Mouse (Mus musculus) adrenal gland, postnatal 25 days (tissue): ENCODE data around the gene Kcnj15. TPM values are rescaled to one million over a fixed set of nuclear protein-coding genes. Genes with fewer than 3 reads are reported as not detected.

ENCODE experiments used
- DNase-seq: peaks from one replicate; pipeline ENCODE4 v3.0.0; 2021; ENCODE audit warnings: mixed read lengths
- long read RNA-seq: library from polyadenylated mRNA; stranded (forward); transcript quantifications from one replicate; pipeline ENCODE4 v2.0.0, GENCODE M21; 2021
- total RNA-seq: library from RNA; stranded (reverse); gene quantifications from 2 replicates; pipeline ENCODE4 v1.2.3, GENCODE M21; 2021

Gene Kcnj15
- total RNA-seq, result 0.67 and 0.88 TPM in 2 replicates
- long read RNA-seq, result 0 reads

DNA sequence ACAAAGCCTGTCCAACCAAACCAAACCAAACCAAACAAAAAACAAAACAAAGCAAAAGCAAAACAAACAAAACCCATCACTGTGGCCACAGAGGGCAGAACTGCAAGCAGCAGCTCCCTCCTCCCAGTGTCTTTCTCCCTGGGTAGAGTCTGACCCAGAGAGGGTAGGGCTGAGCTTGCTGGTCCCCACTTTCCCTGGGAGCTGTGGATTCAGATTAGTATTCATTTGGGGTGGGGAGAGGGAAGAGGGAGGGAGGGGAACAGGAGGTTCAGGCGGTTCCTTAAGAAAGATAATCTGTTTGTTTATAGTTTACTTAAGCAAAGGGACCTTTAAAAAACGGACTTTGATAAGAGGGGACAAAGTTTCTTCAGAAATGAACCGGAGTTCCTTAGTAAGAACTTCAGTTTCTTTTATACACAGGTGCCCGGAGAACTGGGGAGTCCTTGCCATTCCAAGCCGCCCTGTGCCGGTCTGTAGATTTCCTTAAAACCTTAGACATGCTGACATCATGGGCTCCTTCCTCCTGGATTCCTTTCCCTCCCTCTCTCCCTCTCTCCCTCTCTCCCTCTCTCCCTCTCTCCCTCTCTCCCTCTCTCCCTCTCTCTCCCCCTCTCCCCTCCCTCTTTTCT lies at the start of gene Kcnj15:
Gene Kcnj15, plus strand, starts transcription at position 293 of the 629 bp plus-strand sequence.
- no peak for DNase-seq

DNA sequence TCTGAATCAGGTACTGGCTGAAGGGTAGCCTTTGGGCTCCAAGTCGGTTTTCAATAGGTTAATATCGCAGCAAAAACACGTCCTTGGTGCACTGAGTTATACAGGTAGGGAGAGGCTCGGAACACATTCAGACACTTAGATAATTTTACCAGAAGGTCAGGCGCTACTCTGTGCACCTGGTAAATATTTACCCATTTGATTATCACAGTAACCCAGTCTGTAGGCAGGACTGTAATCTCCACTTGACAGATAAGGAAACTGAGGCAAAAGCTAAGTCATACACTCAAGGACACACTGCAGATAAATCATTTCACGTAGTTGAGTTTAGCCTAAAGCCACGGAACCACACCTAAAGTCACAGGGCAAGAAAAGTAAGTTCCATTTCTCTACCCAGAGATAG lies 49.1 kb upstream of the Kcnj15 start:
- no peak for DNase-seq

DNA sequence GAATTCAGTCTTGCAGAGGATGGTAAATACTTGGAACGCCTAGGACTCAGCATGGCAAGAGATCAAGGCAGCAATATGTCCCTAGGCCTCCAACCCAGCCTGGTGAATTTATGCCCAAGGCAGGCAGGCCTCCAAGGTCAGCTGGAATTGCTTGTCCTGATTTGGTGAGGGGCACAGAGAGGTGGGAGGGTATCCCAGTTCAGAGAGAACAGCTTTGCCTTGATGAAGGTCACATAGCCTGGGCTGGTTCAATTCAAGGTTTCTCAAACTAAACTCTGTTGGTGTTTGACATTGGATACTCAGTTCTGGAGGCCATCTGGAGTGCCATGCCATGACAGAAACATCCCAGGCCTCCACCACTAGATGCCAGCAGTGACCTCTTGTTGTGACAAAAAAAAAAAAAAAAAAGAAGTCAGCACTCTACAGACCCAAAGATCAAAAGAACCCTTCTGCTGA lies 48.3 kb upstream of the Kcnj15 start:
- peak; percentile 32 for DNase-seq

DNA sequence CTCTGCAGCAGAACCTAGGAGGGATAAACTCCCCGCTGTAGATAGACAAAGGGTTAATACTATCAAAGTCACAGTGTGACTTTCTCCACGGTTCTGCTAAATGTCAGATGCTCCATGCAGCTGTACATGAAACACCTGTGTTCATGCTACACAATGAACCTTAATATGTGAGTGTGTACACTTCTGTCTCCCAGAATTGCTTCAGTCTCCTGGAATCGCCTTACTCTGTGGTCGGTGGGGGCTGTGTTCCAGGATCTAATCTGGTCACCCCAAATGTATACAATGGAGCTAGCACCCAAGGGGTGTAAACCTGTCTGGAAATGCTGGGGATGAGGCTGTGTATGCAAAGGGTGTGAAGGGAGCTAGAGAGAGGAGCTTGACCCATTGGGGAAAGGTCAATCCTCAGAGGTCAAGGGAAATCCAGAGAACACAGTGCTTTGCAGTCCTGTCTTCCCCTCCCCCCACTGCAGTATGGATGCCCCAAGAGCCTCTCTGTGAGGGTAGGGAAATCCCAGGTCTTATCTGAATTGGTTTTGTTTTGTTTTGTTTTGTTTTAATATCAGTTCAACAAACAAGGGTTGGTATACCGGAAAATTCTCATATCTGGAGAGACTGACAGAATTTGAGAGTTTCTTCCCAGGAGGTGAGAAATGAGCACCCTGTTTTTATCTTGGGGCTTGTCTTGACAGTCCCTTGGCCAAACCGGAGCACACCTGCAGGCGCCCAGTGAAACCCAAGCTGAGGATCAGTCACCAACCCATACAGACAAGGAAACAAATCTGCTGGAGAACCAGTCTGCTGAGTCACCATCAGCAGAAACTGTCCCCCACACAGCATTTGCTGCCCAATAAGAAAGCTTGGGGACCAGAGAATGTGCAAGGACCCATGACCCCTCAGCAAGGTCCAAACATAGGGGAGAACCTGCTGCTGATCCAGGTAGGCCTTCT lies 42.8 kb upstream of the Kcnj15 start:
- no peak for DNase-seq

DNA sequence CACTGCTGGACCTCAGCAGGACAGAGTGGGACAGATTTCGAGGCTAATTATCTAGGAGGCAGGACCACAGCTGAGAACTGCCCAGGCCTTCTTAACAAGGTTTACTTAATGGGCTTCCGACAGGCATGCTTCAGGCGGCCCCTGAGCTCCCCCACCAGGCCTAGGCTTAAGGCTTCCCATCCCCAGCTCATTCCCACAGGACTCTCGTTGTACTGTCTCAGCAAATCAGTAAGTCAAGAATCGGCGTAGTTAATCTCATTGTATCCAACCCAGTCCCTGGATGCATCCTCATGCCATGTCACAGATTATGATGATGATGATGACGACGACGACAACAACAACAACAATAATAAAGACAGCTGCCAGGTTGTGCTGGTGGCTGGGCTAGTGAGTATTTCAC lies 41.6 kb upstream of the Kcnj15 start:
- no peak for DNase-seq

DNA sequence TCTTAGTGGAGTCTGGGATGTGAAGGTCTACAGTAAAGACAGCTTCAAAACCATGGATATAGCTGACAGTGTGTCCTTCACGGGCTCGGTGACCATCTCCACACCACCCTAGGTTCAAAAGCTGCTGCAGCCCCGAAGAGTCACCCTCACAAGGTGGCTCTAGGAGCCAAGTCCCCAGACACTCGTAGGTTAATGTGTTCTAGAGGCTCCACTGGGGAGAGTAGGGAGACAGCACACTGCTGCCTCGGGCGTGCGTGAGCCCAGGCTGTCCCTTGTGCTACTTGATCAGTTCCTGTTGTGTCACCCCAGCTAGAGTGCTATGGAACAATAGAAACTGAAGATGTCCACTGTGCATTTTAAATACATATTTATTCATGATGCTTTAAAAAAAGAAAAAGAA lies 41.0 kb upstream of the Kcnj15 start:
- DNase-seq, result no peak

DNA sequence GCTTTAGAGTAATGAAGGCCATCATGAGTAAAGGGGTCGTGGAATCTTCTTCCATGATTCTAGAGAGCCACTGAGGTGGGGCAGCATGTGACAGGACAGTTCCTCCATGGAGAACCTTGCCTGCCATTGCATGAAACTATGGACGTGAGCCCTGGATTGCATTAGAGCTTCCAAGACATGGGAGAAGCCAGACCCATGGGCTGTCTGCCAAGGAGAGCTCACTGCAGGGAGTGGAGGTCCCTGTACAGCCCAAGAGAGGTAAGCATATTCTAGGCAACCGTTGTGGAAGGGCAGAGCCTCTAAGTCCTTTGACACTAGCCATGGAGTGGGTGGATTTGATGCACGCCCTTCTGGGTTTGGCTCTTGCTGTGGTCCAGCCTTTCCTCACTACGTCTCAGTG lies 40.5 kb upstream of the Kcnj15 start:
- DNase-seq, result no peak

DNA sequence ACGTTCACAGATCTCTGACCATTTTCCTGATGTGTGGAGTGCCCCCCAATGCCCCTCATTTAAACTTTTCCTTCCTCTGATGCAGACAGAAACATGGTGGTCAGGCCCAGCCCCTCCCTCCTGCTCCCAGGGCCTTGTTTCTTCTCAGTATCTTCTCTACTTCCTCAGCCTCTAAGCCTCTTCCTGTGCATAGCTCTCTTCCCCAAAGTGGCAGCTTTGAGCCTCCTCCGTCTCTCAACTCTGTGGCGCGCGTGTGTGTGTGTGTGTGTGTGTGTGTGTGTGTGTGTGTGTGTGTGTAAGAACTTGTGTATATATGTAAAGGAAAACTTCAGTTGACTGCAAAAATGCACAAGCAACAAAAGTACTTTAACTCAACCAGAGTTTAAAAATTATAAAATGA lies 38.6 kb upstream of the Kcnj15 start:
- no peak for DNase-seq

DNA sequence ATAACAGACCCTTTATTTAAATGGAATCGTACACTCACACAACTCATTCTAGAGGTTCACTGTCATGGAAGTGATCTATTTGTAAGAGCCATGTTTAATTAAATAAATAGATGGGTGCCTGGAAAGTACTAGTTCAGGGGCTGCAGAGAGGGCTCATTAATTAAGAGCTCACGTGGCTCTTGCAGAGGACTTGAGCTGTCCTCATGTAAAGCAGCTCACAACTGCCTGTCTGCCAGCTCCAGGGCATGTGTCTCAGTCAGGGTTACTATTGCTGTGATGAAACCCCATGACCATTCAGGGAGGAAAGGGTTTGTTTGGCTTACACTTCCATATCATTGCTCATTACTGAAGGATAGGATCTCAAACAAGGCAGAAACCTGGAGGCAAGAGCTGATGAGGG lies 37.9 kb upstream of the Kcnj15 start:
- DNase-seq, result no peak

DNA sequence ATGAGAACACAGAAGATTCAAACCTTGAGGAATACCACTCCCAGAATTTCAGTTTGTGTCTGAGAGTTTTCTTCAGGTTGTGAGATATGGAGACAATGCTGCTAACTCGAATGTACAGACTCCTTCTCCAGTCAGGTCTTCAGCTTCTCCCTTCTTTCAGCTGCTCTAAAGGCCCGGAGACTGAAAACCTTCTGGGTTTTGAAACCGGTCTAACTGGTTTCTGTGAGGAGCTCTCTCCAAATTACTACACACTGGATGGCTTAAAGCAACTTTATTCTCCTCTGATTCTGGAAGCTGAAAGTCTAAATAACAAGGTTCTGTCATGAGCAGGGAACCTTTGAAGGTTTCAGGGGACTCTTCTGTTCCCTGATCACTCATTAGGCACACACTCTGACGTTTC lies 36.3 kb upstream of the Kcnj15 start:
- DNase-seq, result no peak

DNA sequence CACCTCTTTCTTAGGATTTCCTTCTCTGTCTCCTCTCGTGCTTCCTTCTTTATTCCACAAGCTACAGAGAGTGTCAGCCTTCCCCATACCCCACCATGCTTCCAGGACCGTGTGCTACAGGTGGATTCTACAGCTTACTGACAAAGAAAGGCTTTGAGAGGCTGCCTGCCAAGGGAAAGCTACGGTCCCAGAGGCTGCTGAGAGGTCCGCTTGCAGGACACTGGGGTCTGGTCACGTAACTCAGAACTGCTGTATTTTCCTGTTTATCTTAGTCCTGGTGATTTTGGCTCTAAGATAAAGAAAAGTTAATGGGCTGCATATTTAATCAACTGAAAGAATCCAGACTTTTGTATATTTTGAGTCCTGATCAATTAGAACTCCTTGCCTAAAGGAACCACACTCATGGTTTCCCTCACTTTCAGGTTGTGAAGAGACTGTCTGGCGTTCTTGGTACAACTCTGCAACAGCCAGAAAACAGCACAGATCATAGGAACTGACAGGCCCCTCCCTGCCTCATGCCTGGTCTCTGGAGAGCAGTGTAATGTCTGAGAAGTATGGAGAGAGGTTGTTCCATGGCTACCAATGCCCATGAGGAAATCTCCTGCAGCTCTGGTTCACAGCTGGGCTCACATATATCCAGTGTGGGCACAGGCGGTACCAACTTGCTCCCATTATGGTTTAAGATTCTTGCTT lies 35.2 kb upstream of the Kcnj15 start:
- no peak for DNase-seq

DNA sequence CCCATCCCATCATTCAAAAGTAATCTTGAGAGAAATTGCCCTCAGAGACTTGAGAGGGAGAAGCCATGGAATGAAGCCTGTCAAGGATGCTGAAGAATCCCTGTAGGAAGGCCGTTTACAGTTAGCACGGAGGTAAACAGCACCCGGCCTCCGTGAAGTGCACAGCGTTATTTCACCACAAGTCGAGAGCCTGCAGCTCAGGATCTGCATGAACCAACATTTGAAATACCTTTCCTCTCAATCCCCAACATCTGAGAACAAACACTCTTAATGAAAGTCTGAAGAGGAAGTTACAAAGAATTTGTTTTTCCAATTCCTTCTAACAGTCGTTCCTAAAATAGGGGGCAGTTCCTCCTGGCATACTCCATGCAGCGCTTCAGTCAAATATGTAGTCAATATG lies 33.9 kb upstream of the Kcnj15 start:
- DNase-seq, result no peak

DNA sequence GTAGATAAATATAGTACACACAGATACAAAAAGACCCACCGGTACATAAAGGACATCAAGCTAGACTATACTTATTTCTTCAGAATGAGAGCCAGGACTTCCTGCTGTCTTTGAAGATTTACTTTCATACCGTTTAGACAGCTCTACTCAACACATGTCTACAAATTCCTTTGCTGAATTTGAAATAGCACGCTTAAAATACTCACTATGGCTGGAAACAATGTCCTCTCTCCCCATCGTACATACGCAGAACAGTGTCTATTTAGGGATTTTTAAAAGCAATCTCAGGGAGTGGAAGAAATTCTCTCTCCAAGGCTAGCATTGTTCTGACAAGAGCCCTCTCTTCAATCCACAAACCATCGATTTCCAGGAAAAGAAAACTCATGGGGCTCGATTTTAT lies 32.1 kb upstream of the Kcnj15 start:
- no peak for DNase-seq

DNA sequence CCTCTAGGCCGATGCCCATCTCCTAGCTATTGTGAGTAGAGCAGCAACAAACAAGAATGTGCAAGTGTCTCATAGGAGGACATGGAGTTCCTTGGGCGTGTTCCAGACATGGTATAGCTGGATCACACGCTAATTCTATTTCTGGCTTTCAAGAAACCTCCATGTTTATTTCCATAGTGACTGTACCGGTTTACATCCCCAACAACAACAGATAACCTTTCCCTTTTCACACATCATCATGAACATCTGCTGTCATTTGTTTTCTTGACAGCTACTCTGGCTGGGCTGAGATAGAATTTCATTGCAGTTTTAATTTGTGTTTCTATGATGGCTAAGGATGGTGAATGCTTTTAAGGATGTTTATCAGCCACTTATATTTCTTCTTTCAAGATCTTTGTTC lies 25.6 kb upstream of the Kcnj15 start:
- no peak for DNase-seq

DNA sequence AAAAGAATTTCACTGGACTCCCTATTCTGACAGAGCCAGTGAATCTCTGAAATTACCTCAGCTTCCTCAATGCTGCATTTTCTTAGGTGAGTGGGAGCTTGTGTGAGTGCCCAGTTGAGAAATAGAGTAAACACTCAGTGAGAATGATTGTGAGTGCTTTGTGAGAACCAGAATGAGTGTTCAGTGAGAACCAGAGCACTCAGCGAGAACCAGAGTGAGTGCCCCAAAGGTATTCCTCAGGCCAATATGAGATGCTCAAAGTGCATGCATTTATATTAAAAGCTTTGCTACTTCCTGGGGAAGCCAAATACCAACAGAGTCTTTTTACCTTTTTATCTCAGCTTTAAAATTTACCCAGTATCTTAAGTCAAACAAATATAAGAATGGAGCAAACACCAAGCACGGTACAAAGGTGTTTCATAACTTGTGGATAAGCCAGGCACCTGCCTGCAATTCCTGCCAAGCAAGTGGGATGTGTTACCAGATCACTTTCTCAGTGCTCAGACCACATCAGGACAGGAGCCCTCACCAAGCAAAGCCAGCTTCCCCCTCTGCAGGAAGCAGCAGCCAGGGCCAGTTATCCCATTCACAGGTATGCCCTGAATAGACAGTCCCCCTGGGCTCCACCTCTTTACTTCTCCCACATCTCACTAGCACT lies 22.3 kb upstream of the Kcnj15 start:
- no peak for DNase-seq

DNA sequence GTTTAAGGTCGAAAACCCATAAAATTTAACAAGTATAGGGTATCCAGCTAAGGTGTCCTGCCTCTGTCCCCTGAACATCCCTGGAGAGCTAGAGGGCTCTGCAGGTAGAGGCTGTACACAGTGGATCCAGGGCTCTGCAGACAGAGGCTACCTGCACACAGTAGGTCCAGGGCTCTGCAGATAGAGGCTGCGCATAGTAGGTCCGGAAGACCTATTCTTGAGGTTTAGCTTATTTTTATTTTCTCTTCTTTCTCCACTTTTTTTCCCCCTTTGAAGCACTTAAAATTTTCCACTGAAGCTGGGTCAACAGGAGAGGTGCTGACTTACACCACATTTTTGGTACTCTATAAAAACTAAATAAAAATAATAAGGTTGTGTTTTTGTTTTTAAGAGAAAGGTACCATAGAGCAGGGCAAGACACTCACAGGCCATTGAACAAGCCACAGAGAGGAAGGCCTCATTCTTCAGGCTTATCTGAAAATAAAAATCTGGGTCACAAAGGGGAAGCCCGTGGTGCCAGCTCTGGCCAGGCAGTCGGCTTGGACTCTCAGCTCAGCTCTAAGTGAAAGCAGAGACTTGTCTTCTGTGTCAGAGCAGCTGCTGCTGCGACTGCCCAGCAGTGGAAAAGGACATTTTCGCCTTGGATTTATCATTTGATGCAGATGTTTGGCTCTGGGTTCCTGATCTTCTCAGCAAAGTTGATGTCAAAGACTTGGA lies 18.0 kb upstream of the Kcnj15 start:
- DNase-seq, result no peak

DNA sequence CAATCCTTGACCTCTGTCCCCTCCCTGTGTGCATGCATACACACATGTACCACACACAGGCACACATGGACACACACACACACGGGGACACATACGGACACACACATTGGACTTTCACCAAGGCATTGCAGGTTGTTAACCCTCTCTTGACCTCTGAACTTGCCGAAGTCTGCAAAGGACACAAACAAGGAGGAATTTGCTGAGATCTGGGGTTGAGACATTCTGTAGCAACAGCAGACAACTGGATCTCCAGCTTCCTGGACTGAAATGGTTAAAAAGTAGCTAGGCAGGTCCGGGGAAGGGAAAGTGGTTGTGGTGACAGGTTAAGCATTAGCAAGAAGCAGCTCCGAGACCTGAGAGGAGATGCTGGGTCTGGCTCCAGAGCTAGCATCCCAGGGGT lies 16.7 kb upstream of the Kcnj15 start:
- no peak for DNase-seq

DNA sequence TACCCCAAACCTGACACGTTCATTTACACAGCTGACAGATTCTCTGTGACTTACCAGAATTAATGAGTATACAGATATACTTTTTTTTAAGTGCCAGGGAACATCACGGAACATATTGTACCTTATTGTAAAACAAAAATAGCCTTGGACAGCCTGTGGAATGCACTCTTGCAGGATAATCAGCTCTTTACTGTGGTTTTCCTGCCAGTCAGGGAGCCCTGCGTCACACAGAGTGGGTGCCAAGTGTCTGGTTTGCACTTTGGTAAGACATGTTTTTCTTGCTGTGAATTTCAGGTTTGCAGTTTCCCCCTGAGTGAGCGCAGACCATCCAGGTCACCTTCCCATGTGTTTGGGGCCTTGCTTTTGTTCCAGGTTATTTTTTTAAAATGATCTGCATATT lies 15.8 kb upstream of the Kcnj15 start:
- DNase-seq, result no peak

DNA sequence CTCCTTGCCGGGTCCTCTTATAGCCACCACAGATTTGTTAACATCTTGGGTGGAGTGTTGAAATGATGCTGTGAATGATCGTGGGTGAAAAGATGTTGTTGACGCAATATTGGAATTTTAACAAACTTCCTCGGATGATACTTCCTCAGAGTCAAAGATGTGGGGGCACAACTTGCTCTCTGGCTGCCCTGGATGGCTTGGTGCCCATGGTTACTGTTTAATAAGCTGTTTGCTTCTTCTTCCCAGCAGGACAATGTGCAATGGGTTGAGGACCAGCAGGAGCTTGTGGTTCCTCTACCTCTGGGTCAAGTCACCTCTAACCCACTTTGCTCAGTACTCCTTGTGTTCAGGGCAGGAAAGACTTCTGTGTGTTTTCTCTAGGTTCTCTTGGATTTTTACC lies 15.2 kb upstream of the Kcnj15 start:
- no peak for DNase-seq

DNA sequence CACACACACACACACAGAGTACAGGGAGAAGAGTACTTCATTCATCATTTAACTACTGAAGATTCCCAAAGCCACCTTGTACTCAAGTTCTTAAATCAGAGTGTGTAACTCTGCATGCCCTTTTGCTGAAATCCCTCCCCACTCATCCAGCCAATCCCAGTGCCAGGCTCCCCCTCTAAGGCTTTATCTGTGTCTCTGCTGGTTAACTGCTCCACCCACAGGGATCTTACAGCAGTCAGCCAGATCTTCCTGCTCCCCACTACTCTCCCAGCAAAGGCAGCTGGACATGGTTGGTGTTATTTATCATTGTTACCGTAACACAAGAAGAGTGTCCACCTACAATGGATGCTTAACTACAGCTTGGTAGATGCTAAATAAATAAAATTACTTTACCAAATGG lies 14.0 kb upstream of the Kcnj15 start:
- no peak for DNase-seq

DNA sequence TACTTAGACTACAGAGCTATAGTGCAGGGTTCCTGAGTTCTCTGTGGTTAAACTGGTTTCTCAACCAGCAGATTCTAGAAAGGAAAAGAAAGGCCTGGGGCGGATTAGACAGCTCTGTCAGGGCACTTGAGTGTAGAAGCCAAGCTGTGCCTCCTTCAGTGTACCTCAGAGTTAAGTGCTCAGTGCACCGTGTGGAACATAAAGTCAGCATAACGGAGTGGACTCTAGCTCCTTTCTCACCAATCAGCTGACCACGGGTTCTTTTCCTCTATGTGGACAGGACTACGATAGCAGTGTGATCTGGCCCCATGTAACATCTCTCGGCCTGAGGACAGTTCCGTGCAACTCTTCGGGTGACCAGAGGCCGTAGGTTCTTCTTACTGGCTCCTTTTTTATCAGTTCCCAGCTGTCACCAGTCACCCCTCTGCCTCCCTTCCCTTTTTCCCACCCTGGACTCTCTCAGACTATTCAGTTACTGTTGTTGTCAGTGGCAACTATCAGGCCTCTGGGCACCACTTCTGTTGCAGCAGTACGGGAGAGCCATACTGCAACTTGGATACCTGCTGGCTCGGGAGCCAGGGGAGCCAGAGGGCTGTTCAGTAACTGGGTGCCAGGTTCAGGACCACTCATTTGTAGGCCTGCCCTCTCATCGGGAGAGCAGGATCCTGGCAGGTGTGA lies 12.6 kb upstream of the Kcnj15 start:
- DNase-seq, result no peak
